Mouse (Mus musculus) kidney, adult 18-20 months (tissue): ENCODE results near the gene Tmem11.

Experiments
- DNase-seq: peaks from one replicate; pipeline ENCODE4 v3.0.0; 2021

The Tmem11 gene

DNA sequence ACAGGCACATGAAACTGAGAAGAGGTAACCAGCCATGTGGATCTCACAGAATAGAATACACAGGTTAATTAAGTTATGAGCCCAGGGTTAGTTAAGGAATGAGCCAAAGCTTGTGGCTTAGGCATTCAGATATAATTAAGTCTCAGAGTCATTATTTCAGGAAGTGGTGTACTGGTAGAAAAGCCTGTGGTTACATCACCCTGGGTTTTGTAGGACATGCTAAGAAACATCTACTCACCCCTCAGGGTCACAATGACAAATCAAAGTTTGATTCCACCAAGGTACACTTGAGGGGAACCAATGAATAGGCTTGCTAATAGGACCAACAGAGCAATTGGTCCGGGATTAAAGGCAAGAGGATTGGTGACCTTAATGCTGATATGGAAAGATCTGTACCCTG lies 52.4 kb downstream of the Tmem11 start:
- DNase-seq = no peak

DNA sequence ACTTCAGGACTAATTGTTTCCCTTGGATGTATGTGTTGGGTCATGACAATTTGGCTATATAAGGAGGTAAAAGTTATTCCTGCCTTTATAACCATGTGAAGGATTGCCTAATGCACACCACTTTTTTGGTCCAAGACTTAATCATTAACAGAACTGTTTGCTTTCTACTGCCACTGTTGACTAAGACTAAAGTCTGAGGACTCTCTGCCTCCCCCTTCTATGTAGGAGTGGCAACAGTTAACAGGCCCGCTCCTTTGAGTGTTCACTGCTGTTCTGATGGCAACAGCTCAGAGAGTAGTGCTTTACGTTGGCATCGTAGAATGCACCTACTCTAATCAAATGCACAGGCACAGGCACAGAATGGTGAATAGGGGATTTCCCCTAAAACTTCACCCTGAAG lies 53.9 kb downstream of the Tmem11 start:
- peak; percentile 34 for DNase-seq

DNA sequence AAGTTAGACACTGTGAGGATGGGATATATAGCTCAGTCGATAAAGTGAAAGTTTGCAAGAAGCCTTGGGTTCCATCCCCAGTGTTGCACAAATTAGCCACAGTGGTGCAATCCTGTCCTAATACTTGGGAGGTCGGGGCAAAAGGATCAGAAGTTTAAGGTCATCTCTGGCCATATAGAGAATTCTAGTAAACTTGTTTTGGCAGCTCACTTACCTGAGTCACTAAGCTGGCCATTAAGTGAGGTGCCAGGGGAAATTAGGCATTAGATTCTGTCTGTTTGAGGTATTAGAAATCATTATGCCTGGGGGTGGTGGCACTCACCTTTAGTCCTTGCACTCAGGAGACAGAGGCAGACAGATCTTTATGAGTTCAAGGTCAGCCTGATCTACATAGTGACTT lies 55.3 kb downstream of the Tmem11 start:
- DNase-seq = no peak

DNA sequence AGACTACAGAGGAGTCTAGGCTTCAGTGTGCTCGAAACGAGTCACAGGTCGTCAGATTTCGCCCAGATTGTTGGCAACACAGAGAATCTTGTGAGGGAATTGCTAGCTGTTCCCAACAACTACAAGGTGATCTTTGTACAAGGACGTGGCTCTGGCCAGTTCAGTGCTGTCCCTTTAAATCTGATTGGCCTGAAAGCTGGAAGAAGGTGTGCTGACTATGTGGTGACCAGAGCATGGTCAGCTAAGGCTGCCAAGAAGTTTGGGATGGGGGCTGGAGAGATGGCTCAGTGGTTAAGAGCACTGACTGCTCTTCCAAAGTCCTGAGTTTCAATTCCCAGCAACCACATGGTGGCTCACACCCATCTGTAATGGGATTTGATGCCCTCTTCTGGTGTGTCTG lies 62.7 kb downstream of the Tmem11 start:
- DNase-seq = no peak
